Mouse (Mus musculus) neural tube, embryonic 11.5 days (tissue): ENCODE measurements at regions not wholly inside any gene's neighbourhood (a gene's known extent, or its start where the extent isn't known, plus 50 kb on each side); places are given as distances from the start of the nearest gene placed in this dataset.

Experiments used
- ATAC-seq: fragments of 200-750 bp; cut with Nextera tagmentation; 2 replicates; pipeline ENCODE4 v1.8.0; 2017; ENCODE audit warnings: moderate number of reproducible peaks, mild to moderate bottlenecking, moderate TSS enrichment, moderate library complexity; ENCODE audit not compliant: insufficient read depth, low FRiP score, low TSS enrichment
- DNase-seq: peaks from one replicate; pipeline ENCODE4 v3.0.0-alpha.2; 2015; ENCODE audit warnings: low spot score
- H3K27ac ChIP-seq: fragments of 300-500 bp; sonication (generic); 2 replicates; pipeline ENCODE4 v1.5.1; 2014; ENCODE audit warnings: low read depth, mild to moderate bottlenecking, low read length
- H3K27me3 ChIP-seq: fragments of 300-500 bp; sonication (generic); 2 replicates; pipeline ENCODE4 v1.6.1; 2014; ENCODE audit warnings: mild to moderate bottlenecking, low read length, mixed read lengths; ENCODE audit not compliant: control insufficient read depth, insufficient read depth
- H3K36me3 ChIP-seq: fragments of 300-500 bp; sonication (generic); 2 replicates; pipeline ENCODE4 v1.6.1; 2014; ENCODE audit warnings: mild to moderate bottlenecking, low read length, moderate library complexity, mixed read lengths; ENCODE audit not compliant: control insufficient read depth, insufficient read depth
- H3K4me1 ChIP-seq: fragments of 300-500 bp; sonication (generic); 2 replicates; pipeline ENCODE4 v1.6.1; 2014; ENCODE audit warnings: low read length, mixed read lengths; ENCODE audit not compliant: control insufficient read depth, insufficient read depth
- H3K4me2 ChIP-seq: fragments of 300-500 bp; sonication (generic); 2 replicates; pipeline ENCODE4 v1.6.1; 2014; ENCODE audit warnings: low read depth, mild to moderate bottlenecking, moderate library complexity
- H3K4me3 ChIP-seq: fragments of 300-500 bp; sonication (generic); 2 replicates; pipeline ENCODE4 v1.5.1; 2014; ENCODE audit warnings: low read depth, low read length
- H3K9ac ChIP-seq: fragments of 300-500 bp; sonication (generic); 2 replicates; pipeline ENCODE4 v1.6.1; 2014; ENCODE audit warnings: mild to moderate bottlenecking, low read length
- H3K9me3 ChIP-seq: fragments of 300-500 bp; sonication (generic); 2 replicates; pipeline ENCODE4 v1.6.1; 2016; ENCODE audit warnings: low read length; ENCODE audit not compliant: control insufficient read depth
- WGBS: fragments of 180-500 bp; shearing (Covaris S2); extraction: QIAGEN DNeasy Blood & Tissue Kit; methylation state at CpG from one replicate; pipeline ENCODE4 v1.1.7; 2014; 5-methylcytosine and 5-hydroxymethylcytosine counted together

DNA sequence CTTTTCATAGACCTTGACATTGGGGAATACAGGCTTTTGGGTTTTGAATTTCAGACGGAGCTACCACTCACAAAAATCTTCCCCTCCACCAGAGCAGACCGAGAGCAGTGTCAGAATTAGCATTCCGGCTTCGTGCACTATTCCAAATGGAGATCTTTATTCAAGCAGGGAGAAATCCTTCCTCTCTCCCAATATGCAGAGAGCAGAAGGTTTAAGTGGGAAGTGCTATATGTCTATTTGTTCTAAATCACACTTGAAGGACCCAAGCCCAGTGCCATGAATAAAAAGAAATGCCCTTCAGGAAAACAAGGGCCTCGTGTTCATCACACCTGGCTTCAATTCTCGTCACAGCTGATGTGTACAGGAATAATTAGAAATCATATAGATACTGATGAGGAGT, 426.3 kb downstream of the Gbe1 start:
- no peak overlapping the region for H3K4me3 ChIP-seq
- H3K9ac ChIP-seq: no peak overlapping the region
- H3K27me3 ChIP-seq: no peaks in the 10 kb centered on the region
- whole genome bisulfite sequencing: 84% methylated on average over 6 of the region's 6 CpGs
- no peak for DNase-seq
- H3K4me1 ChIP-seq: no peaks in the 10 kb centered on the region
- ATAC-seq: no peak
- no peaks in the 10 kb centered on the region for H3K9me3 ChIP-seq
- H3K27ac ChIP-seq: no peak overlapping the region
- H3K4me2 ChIP-seq: no peak overlapping the region
- H3K36me3 ChIP-seq: no peaks in the 10 kb centered on the region

DNA sequence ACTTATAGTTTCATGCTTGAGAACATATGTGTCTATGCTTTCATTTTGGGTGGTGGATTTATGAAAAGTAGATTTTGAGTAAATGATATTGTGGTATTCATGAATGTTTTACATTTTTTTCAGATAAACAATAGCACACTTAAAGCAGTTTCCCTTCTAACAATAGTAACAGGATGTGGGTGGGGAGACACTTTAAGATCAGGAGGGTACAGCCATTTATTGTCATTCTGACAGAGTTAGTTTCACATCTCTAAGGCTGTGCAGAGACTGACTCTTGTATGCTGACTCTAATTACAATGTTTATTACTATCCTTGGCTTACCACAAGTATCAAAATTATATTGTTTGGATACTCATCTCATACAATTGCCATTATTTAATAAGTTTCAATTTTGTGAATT, 440.5 kb downstream of the Gbe1 start:
- Histone ChIP-seq H3K9me3 (no peaks in the 10 kb centered on the region), H3K36me3 (no peaks in the 10 kb centered on the region), H3K4me3 (no peak overlapping the region), H3K27ac (no peak overlapping the region), H3K27me3 (no peaks in the 10 kb centered on the region), H3K4me2 (no peak overlapping the region), H3K4me1 (no peaks in the 10 kb centered on the region), H3K9ac (no peak overlapping the region)
- no peak for ATAC-seq
- no peak for DNase-seq

- H3K9ac ChIP-seq: no peak overlapping the region
- no peak overlapping the region for H3K4me2 ChIP-seq
- H3K27ac ChIP-seq: no peak overlapping the region
- no peaks in the 10 kb centered on the region for H3K4me1 ChIP-seq
- no peaks in the 10 kb centered on the region for H3K27me3 ChIP-seq
- no peaks in the 10 kb centered on the region for H3K9me3 ChIP-seq
- no peaks in the 10 kb centered on the region for H3K36me3 ChIP-seq
- H3K4me3 ChIP-seq: no peak overlapping the region
- DNase-seq (no peak), ATAC-seq (no peak)
- WGBS: 77% methylated on average over 4 of the region's 4 CpGs
Observed at GRCm38 (mm10) chr16:70798061-70798460, 484.3 kb downstream of the Gbe1 start.

DNA sequence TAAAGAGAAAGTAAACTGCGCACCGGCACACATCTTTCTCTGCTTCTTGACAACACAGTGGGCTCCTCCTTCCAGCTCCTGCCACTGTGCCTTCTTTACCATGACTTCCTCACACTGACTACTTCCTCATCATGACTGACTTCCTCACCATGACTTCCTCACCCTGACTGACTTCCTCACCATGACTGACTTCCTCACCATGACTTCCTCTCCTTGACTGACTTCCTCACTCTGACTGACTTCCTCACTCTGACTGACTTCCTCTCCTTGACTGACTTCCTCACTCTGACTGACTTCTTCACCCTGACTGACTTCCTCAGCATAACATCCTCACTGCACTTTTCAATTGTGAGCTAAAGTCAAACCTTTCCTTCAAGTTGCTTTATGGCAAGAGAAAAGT, 489.8 kb downstream of the Gbe1 start:
- H3K4me2 ChIP-seq: no peak overlapping the region
- no peak overlapping the region for H3K27ac ChIP-seq
- no peaks in the 10 kb centered on the region for H3K27me3 ChIP-seq
- no peak overlapping the region for H3K4me3 ChIP-seq
- no peak for ATAC-seq
- no peaks in the 10 kb centered on the region for H3K36me3 ChIP-seq
- no peak for DNase-seq
- no peaks in the 10 kb centered on the region for H3K4me1 ChIP-seq
- H3K9me3 ChIP-seq: no peaks in the 10 kb centered on the region
- WGBS: 98% methylated on average over 2 of the region's 2 CpGs
- H3K9ac ChIP-seq: no peak overlapping the region

DNA sequence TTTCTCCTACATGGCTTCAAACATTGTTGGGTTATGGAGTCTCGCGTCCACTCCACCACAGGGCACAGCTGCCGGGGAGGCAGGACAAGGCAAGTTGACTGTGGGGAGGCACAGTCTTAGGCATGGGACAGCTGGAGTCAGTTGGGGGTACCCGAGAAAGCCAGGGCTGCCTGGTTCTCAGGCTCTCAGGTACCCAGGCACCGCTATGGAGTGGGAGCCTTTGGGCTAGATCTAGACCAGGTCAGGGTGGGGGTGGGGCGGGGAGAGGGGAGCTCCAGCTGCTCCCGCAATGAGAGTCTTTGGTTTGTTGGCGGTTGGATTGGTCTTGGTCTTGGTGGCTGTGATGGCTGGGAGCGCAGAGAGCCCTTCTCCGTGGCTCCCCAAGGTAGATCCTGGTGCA, 512.2 kb downstream of the Gbe1 start:
- no peak overlapping the region for H3K27ac ChIP-seq
- no peak overlapping the region for H3K4me3 ChIP-seq
- H3K36me3 ChIP-seq: no peaks in the 10 kb centered on the region
- no peak overlapping the region for H3K4me2 ChIP-seq
- DNase-seq (no peak), ATAC-seq (no peak)
- no peaks in the 10 kb centered on the region for H3K27me3 ChIP-seq
- H3K9me3 ChIP-seq: no peaks in the 10 kb centered on the region
- no peak overlapping the region for H3K9ac ChIP-seq
- WGBS: 96% methylated on average over 10 of the region's 10 CpGs
- no peaks in the 10 kb centered on the region for H3K4me1 ChIP-seq

DNA sequence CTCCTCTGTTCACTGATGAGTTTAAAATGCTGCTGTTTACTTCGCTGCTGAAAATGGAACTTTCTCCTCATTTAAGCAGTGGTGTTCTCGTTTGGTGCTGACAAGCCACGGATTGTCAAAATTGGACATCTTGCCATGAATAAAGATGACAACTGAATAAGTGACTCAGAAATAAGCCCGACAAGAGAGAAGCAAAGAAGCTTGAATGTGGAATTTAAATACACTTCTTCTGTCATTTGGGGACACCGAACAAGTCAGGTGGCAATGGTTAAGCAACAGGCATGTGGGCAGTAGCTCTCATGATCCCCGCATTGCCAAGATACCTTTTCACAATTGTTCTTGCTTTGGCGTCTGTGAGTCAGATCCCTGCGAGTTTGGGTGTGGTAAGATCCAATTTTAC, 521.3 kb downstream of the Gbe1 start:
- no peaks in the 10 kb centered on the region for H3K36me3 ChIP-seq
- 89% methylated on average over 8 of the region's 8 CpGs for WGBS
- DNase-seq (no peak), ATAC-seq (no peak)
- no peaks in the 10 kb centered on the region for H3K4me1 ChIP-seq
- H3K4me3 ChIP-seq: no peak overlapping the region
- no peak overlapping the region for H3K27ac ChIP-seq
- no peak overlapping the region for H3K9ac ChIP-seq
- H3K9me3 ChIP-seq: no peaks in the 10 kb centered on the region
- no peak overlapping the region for H3K4me2 ChIP-seq
- H3K27me3 ChIP-seq: no peaks in the 10 kb centered on the region

DNA sequence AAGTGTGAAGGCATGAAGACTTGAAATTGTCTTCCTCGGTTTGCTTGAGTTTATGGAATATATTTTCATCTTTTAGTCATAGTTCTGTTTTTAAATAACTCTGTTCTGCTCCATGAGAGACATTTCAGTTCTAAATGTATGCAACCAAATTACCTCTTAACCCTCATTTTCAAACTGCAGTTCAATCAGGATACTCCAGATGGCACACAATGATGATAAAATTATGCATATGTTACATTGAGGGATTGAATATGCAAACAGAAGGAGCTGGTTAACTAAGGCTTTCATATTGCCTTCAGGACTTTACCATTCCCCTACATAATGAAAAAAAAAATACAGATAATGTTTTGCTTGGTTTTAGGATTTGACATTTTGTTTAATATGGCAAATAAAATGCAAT, 524.4 kb downstream of the Gbe1 start:
- DNase-seq (no peak), ATAC-seq (no peak)
- Histone ChIP-seq H3K9me3 (no peaks in the 10 kb centered on the region), H3K4me3 (no peak overlapping the region), H3K9ac (no peak overlapping the region), H3K36me3 (no peaks in the 10 kb centered on the region), H3K4me1 (no peaks in the 10 kb centered on the region), H3K4me2 (no peak overlapping the region), H3K27me3 (no peaks in the 10 kb centered on the region), H3K27ac (no peak overlapping the region)
- WGBS: 85% methylated on average over 1 of the region's 1 CpGs

DNA sequence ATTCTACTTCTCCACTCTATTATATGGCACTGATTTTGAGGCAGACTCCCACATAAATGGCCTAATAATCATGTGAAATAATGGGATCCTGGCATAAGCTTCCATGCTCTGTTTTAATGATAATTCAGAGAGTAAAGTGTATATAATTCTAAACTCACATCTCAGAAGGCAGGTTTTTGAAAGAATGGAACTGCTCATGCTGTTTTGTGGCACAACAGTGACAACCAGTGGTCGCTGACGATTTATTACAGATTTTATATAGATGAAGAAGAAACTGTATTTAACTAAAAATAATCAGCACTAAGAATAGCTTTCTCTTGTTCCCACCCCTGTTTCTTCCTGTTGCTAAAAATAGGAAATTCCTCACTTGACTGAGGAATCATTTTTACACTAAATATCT, 554.5 kb downstream of the Gbe1 start:
- no peak for DNase-seq
- H3K9me3 ChIP-seq: no peaks in the 10 kb centered on the region
- no peak overlapping the region for H3K9ac ChIP-seq
- no peaks in the 10 kb centered on the region for H3K4me1 ChIP-seq
- WGBS: 75% methylated on average over 2 of the region's 2 CpGs
- no peak overlapping the region for H3K4me3 ChIP-seq
- H3K36me3 ChIP-seq: no peaks in the 10 kb centered on the region
- H3K27me3 ChIP-seq: no peaks in the 10 kb centered on the region
- H3K4me2 ChIP-seq: no peak overlapping the region
- H3K27ac ChIP-seq: no peak overlapping the region
- ATAC-seq: no peak

GRCm38 (mm10) chr16:70869205-70869604, 555.5 kb downstream of the Gbe1 start:
- WGBS: 78% methylated on average over 4 of the region's 4 CpGs
- Histone ChIP-seq H3K4me2 (no peak overlapping the region), H3K4me1 (no peaks in the 10 kb centered on the region), H3K9ac (no peak overlapping the region), H3K27me3 (no peaks in the 10 kb centered on the region), H3K4me3 (no peak overlapping the region), H3K27ac (no peak overlapping the region), H3K9me3 (no peaks in the 10 kb centered on the region), H3K36me3 (no peaks in the 10 kb centered on the region)
- DNase-seq (no peak), ATAC-seq (no peak)
